8 mouse cellular contexts compared by ENCODE assay signal in genomic region chr10:77418138-77418537, GRCm38 (mm10). TPM values are rescaled to one million over a fixed set of nuclear protein-coding genes. Genes with fewer than 3 reads are reported as not detected.
DNase-seq lines count a peak whose midpoint lies in the region; ATAC-seq and TF ChIP-seq lines count a peak whose summit lies in the region.

TSS of gene Adarb1 (minus strand) at chr10:77418270.

- peaks cover 22% of the 10 kb centered on the region for H3K79me2 ChIP-seq in liver, adult 2 months (ENCODE audit: control insufficient read depth, insufficient read depth, low read length)

- peak within 1 kb of the TSS; percentile 84 for H3K4me3 ChIP-seq in heart, embryonic 13.5 days
- H3K4me3 ChIP-seq in kidney, postnatal 0 days (replicated peaks; ENCODE audit: low read depth, low read length) = peak within 1 kb of the TSS; percentile 77
- peak within 1 kb of the TSS; percentile 96 for H3K4me3 ChIP-seq in liver, adult 2 months (ENCODE audit: insufficient read depth, low read depth, low read length)

- no peaks in the 10 kb centered on the region; the same call in 1 of the 2 replicates for H3K9me3 ChIP-seq in heart, embryonic 13.5 days
- no peaks in the 10 kb centered on the region for H3K9me3 ChIP-seq in kidney, postnatal 0 days (replicated peaks; ENCODE audit: low read length)

- WGBS in heart, embryonic 13.5 days = under 1% methylated on average over 56 of the region's 57 CpGs
- under 1% methylated on average over 48 of the region's 57 CpGs for WGBS in kidney, postnatal 0 days
- WGBS in liver, adult 2 months = under 1% methylated on average over 56 of the region's 57 CpGs

- TF ChIP-seq POLR2A in liver, adult 2 months (IDR thresholded peaks at IDR 0.05; ENCODE audit: extremely low read depth, insufficient read depth, low read length) = peak; percentile 45; the same call in 1 of the 2 replicates

- H3K9ac ChIP-seq in heart, embryonic 13.5 days = peak within 1 kb of the TSS; percentile 89
- H3K9ac ChIP-seq in kidney, postnatal 0 days (ENCODE audit: low read depth, low read length) = peak within 1 kb of the TSS; percentile 44
- H3K9ac ChIP-seq in liver, adult 2 months (ENCODE audit: low read depth, low read length) = peak within 1 kb of the TSS; percentile 98

- H3K27ac ChIP-seq in heart, embryonic 13.5 days (replicated peaks) = peak within 1 kb of the TSS; percentile 38
- no peak within 1 kb of the TSS for H3K27ac ChIP-seq in kidney, postnatal 0 days
- H3K27ac ChIP-seq in liver, adult 2 months (replicated peaks; ENCODE audit: insufficient read depth, low read depth, low read length) = peak within 1 kb of the TSS; percentile 70

- peaks cover 37% of the 10 kb centered on the region for H3K4me1 ChIP-seq in heart, embryonic 13.5 days
- peaks cover 5% of the 10 kb centered on the region; the same call in 1 of the 2 replicates for H3K4me1 ChIP-seq in kidney, postnatal 0 days (replicated peaks; ENCODE audit: insufficient read depth, low read length)
- peaks cover 10% of the 10 kb centered on the region for H3K4me1 ChIP-seq in liver, adult 2 months (ENCODE audit: control insufficient read depth, insufficient read depth, low read length)

- 0 out of 2 replicates have a peak, but pooled peaks cover 3% of the 10 kb centered on the region for H3K36me3 ChIP-seq in heart, embryonic 13.5 days
- H3K36me3 ChIP-seq in kidney, postnatal 0 days (ENCODE audit: insufficient read depth, low read length) = no peaks in the 10 kb centered on the region
- H3K36me3 ChIP-seq in liver, adult 2 months (ENCODE audit: control insufficient read depth, insufficient read depth, low read length) = no peaks in the 10 kb centered on the region

- peak within 1 kb of the TSS; percentile 97 for H3K4me2 ChIP-seq in heart, embryonic 13.5 days
- peak within 1 kb of the TSS; percentile 98 for H3K4me2 ChIP-seq in kidney, postnatal 0 days (ENCODE audit: low read length)

- peak; percentile 94 for ATAC-seq in CD4-positive, CD25-positive, alpha-beta regulatory T cell, adult 4 months
- peak; percentile 85 for ATAC-seq in heart, embryonic 13.5 days (ENCODE audit: extremely low read depth, insufficient number of reproducible peaks, low FRiP score, low TSS enrichment)
- peak; percentile 89 for ATAC-seq in kidney, postnatal 0 days (replicated peaks; ENCODE audit: low FRiP score, low read depth)
- peak; percentile 86 for ATAC-seq in monocyte, adult 5-6 weeks (replicated peaks; ENCODE audit: insufficient number of reproducible peaks, low FRiP score, low TSS enrichment, poor library complexity, severe bottlenecking)

- TF ChIP-seq CTCF in kidney, postnatal 0 days (IDR thresholded peaks at IDR 0.05; ENCODE audit: low read depth) = no peak
- TF ChIP-seq CTCF in liver, adult 2 months (IDR thresholded peaks at IDR 0.05; ENCODE audit: low read depth, low read length) = no peak

- DNase-seq in c-Kit-negative CD71-positive TER-119-positive erythroid progenitor cells, embryonic 14.5 days (ENCODE audit: low read depth, low spot score) = peak; percentile 33
- DNase-seq in fibroblast of lung, adult 2 months (ENCODE audit: low read depth) = peak; percentile 60
- peak; percentile 88 for DNase-seq in kidney, postnatal 0 days (ENCODE audit: low spot score)
- peak; percentile 69 for DNase-seq in liver, adult 2 months (ENCODE audit: extremely low read depth, low read depth, low spot score)
- DNase-seq in spleen, postnatal 36 days (ENCODE audit: low spot score in 2 of 2) = peak; percentile 86

- peaks cover 14% of the 10 kb centered on the region for H3K27me3 ChIP-seq in heart, embryonic 13.5 days (replicated peaks)
- 0 out of 2 replicates have a peak, but pooled peaks cover 13% of the 10 kb centered on the region for H3K27me3 ChIP-seq in kidney, postnatal 0 days (ENCODE audit: insufficient read depth, low read length)
- no peaks in the 10 kb centered on the region for H3K27me3 ChIP-seq in liver, adult 2 months (ENCODE audit: control insufficient read depth, insufficient read depth, low read length)

RNA-seq across cellular contexts. Expression of gene Adarb1, which starts in this region (rescaled TPM):
- polyA plus RNA-seq in CD4-positive, CD25-positive, alpha-beta regulatory T cell, adult 4 months (2017; shearing (Covaris generic)) = 1 to 10 TPM in 1 of 2 experiments, under 1 TPM in 1; 0.74 to 1.2 TPM
- polyA plus RNA-seq in heart, embryonic 13.5 days (2015; fragmentation: Nextera tagmentation; extraction: Ambion mirVana) = 10.7 and 12.1 TPM in 2 replicates
- polyA plus RNA-seq in kidney, postnatal 0 days (2015; fragmentation: Nextera tagmentation; extraction: Ambion mirVana) = 4.6 TPM in 2 replicates
- total RNA-seq in liver, adult 2 months (2014; rRNA removed) = 10.4 and 12.2 TPM in 2 replicates
- polyA plus RNA-seq in liver, adult 2 months (2012; rRNA removed) = 4.6 TPM in 2 replicates
- 0.11 to 1.6 TPM (median 0.38 TPM) in 3 replicates for total RNA-seq in monocyte, adult 5-6 weeks (2017)

Comparison
In these comparisons a context has a peak if more than half of its experiments do, and no peak if none do; other contexts are left out.
1. DNase-seq: peak in every context shown above with its lines; median percentile 88 in kidney, postnatal 0 days; 86 in spleen, postnatal 36 days; 69 in liver, adult 2 months; 60 in fibroblast of lung, adult 2 months; 33 in c-Kit-negative CD71-positive TER-119-positive erythroid progenitor cells, embryonic 14.5 days.
2. H3K9ac ChIP-seq: peak in every context shown above with its lines; median percentile 98 in liver, adult 2 months; 89 in heart, embryonic 13.5 days; 44 in kidney, postnatal 0 days.